Mouse (Mus musculus) T-cell, adult 66 days (primary cell): ENCODE measurements around the gene Rps19. TPM values are rescaled to one million over a fixed set of nuclear protein-coding genes. Genes with fewer than 3 reads are reported as not detected.

Source experiments
- total RNA-seq, 2 experiments: library from RNA; stranded (reverse); gene quantifications; 3 replicates in 1 of 2; 4 replicates in 1 of 2; pipeline ENCODE4 v1.2.4; 2023

The Rps19 gene
- total RNA-seq = 1,000 to 10,000 TPM; 3,039 to 3,325 TPM

DNA sequence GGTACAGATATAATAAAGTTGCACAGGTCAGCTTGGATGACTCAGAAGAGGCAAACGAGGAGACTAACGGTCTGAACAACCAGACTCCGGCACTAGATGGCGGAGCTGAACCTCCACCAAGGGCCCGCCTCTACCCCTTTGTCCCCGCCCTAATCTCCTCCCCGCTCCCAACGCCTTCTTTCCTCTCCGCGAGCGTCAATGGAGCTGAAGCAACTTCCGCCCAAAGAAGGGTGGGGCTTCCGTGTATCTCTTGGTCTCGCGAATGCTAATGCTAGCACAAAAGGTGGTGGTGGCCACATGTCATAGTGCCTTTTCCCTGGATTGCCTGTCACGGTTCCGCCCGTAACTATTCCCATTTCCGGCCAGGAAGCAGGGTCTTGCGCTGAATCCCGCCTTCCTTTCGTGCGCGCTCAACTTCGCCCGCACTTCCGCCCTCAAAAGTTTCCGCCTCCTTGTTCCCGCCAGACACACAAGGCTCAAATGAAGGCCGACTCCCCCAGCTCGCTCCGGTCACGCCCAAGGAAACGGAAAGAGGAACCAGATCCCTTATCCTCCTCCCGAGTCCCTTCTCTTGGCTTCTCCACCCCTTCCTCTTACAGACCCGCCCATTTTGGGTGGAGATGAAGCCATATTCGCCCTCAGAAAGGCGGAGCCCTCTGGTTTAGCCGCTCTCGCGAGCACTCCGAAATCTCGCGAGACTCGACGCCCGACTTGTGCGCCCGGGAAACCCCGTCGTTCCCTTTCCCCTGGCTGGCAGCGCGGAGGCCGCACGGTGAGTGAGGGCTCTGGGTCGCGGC lies at the start of gene Rps19:
Gene Rps19, plus strand, starts transcription at position 476 of the 797 bp plus-strand sequence.

DNA sequence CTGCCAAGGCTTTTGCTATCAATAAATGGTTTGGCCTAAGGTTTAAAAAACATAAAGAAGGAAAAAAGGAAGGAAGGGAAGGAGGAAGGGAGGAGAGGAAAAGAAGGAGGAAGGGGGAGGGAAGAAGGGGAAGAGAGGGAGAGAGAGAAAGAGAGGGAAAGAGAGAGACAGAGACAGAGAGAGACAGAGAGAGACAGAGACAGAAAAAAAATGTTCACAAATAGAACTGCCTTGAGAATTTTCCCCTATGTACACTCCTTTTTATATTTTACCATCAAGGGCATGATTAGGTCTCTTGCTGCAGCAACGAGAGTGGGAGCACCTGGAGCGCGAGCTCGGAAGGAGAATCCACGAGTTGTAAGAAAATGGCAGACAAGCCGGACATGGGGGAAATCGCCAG lies 22.3 kb upstream of the Rps19 start, which contains the start of gene Gm9844:
Gene Gm9844, plus strand, starts transcription at position 301 of the 400 bp plus-strand sequence.

DNA sequence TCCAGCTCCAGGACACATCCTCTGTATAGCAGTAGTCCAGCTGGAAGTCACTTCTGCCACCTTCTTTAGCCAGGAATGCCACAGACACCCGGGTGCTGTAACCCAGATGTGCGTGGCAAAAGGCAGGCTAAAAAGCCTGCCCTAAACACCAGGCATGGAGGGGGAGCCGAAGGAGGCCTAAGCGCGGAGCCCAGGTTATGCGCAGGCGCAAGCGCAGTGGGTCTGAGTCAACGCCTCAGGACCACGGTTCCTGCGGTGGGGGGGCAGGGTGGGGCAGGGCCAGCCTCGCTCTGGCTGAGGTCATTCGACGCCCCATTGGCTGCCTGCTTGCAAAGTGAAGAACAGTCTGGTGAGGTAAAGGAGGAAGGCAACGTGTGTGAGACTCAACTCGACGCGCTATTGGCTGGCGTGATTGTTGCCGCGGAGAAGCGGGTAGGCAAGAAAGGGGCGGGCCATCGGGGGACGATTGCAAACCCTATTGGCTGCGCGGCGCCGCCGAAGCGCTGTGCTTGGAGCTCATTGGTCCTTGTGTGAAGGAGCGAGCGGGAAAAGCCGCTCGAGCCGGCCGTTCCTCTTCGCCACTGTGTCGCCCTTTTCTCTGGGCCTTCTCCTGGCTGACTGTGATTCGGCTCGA lies 14.5 kb upstream of the Rps19 start, which contains the start of the genes Lypd4 and Dmrtc2:
Gene Lypd4, minus strand, starts transcription at position 410 of the 634 bp plus-strand sequence.
Gene Dmrtc2, plus strand, starts transcription at position 526 of the 634 bp plus-strand sequence.

DNA sequence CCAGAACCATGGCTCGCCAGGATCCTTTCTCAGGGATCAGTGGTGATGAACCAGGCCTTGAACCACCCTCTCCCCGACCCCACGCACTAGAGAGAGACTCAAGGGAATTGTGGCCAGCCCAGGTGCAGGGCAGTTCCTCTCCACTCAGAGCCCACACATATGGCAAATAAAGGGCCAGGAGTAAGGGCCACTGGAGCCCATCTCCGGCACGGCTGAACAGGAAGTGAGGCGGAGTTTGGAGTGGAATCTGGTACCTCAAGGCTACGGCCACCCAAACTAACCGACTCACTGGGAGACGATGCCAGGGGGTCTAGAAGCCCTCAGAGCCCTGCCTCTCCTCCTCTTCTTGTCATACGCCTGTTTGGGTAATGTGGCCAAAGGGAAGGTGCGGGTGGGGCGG lies 13.1 kb downstream of the Rps19 start, which contains the start of gene Cd79a:
Gene Cd79a, plus strand, starts transcription at position 158 of the 400 bp plus-strand sequence.

DNA sequence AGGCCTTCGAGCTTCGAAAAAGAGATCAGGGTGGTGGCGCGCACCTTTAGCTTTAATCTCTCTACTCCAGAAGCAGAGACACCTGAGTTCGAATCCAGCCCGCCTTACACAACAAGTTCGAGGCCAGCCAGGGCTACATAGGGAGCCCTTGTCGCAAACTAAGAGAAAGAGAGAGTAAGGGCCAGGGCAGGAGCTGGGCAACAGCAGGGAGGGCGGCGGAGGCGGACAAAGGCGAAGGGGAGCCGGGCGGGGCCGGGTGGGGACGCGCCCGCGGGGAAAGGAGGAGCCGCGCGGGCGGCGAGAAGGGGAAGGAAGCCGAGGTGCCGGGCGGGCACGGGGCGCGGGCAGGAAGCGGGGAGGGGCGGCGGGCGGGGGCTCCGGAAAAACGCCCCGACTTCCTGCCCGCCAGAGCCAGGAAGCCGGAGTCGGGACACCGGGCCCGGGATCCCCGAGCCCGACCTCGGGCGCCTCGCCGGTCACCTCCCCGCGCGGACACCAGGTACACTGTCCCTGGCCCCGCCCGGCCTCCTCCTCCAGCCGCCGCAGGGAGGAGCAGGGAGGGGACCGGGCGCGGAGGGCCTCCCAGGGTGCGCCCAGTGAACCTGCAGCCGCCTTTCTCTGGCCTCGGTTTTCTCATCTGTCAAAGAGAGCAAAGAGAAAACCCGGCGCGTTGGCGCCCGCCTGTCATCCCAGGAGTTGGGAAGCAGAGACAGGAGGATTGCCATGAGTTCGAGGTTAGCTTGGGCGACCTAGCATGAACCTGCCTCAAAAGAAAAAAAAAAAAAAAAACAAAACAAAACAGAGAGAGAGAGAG lies 18.7 kb downstream of the Rps19 start, which contains the start of gene Arhgef1:
Gene Arhgef1, plus strand, starts transcription at position 283 of the 814 bp plus-strand sequence.

Other genes starting within 250 kb of the Rps19 start
- gene Lypd3, start 247.8 kb upstream of the Rps19 start, total RNA-seq = not detected
- not detected for gene Tex101, start 207.7 kb upstream of the Rps19 start, total RNA-seq
- gene BC049730, start 175.1 kb upstream of the Rps19 start, total RNA-seq = not detected
- gene Gm4763, start 157.5 kb upstream of the Rps19 start, total RNA-seq = not detected
- gene Cd177, start 124.1 kb upstream of the Rps19 start, total RNA-seq = under 1 TPM; 0.33 to 0.38 TPM
- gene Ceacam10, start 107.2 kb upstream of the Rps19 start, total RNA-seq = not detected
- gene Gm9844, start 22.2 kb upstream of the Rps19 start, total RNA-seq = 1 to 10 TPM in 1 of 2 experiments, not detected in 1; 2.2 TPM
- gene Lypd4, start 14.4 kb upstream of the Rps19 start, total RNA-seq = not detected
- not detected for gene Dmrtc2, start 14.3 kb upstream of the Rps19 start, total RNA-seq
- 1 to 10 TPM; 3.5 to 5.8 TPM for gene Cd79a, start 13.0 kb downstream of the Rps19 start, total RNA-seq
- 1,000 to 10,000 TPM; 1,621 to 1,684 TPM for gene Arhgef1, start 18.5 kb downstream of the Rps19 start, total RNA-seq
- not detected for gene Gm4881, start 60.1 kb downstream of the Rps19 start, total RNA-seq
- 100 to 1,000 TPM; 301 to 308 TPM for gene Rabac1, start 88.4 kb downstream of the Rps19 start, total RNA-seq
- gene Atp1a3, start 121.6 kb downstream of the Rps19 start, total RNA-seq = 10 to 100 TPM in 1 of 2 experiments, 1 to 10 TPM in 1; 8.9 to 10.2 TPM
- 1 to 10 TPM; 6.6 to 8.5 TPM for gene Grik5, start 188.0 kb downstream of the Rps19 start, total RNA-seq
- 10 to 100 TPM; 23.1 to 24.2 TPM for gene Zfp574, start 188.2 kb downstream of the Rps19 start, total RNA-seq